ENCODE assay signal across 8 mouse cellular contexts in genomic region chr13:21753524-21754285, GRCm38 (mm10). TPM values are rescaled to one million over a fixed set of nuclear protein-coding genes. Genes with fewer than 3 reads are reported as not detected.
DNase-seq lines count a peak whose midpoint lies in the region; ATAC-seq and TF ChIP-seq lines count a peak whose summit lies in the region.
"Not testable (repeated sequence)": the region's sequence is repeated elsewhere in the genome, so short reads cannot be mapped to it uniquely, and the experiment has no call there.

Gene Hist1h2ak, minus strand, starts transcription at chr13:21753827.
Gene Hist1h2bn, plus strand, starts transcription at chr13:21754123.

- TF ChIP-seq CTCF in lung, postnatal 0 days (IDR thresholded peaks at IDR 0.05) = peak; percentile 51

- peak within 1 kb of the TSS; percentile 71 for H3K4me2 ChIP-seq in hindbrain, embryonic 12.5 days (replicated peaks)
- H3K4me2 ChIP-seq in lung, postnatal 0 days (replicated peaks; ENCODE audit: low read depth, low read length) = peak within 1 kb of the TSS; percentile 66

- not testable (repeated sequence) for H3K9me3 ChIP-seq in hindbrain, embryonic 12.5 days (replicated peaks); lung, postnatal 0 days (ENCODE audit: low read length)

- peaks cover 24% of the 10 kb centered on the region for H3K4me1 ChIP-seq in hindbrain, embryonic 12.5 days
- H3K4me1 ChIP-seq in lung, postnatal 0 days (ENCODE audit: insufficient read depth, low read depth, low read length) = not testable (repeated sequence)

- 0 out of 2 replicates have a peak, but pooled peaks have one; percentile 33 for TF ChIP-seq EP300 in lung, postnatal 0 days (IDR thresholded peaks at IDR 0.05)

- H3K36me3 ChIP-seq in hindbrain, embryonic 12.5 days; lung, postnatal 0 days (ENCODE audit: insufficient read depth, low read length): not testable (repeated sequence)

- peak; percentile 94 for DNase-seq in Muller cell, postnatal 12 days (ENCODE audit: inconsistent ontology term)
- peak; percentile 86 for DNase-seq in cerebellum, adult 9-11 months
- DNase-seq in frontal cortex, adult 2 months (ENCODE audit: extremely low spot score in 1 of 2, low spot score in 1 of 2) = peak; percentile 88 to 93
- peak; percentile 38 to 53 for DNase-seq in layer of hippocampus, postnatal 10 days (ENCODE audit: low spot score in 2 of 2)
- DNase-seq in lung, postnatal 0 days (ENCODE audit: low spot score) = peak; percentile 98
- peak; percentile 45 for DNase-seq in ovary, postnatal 10 days (ENCODE audit: low spot score)
- DNase-seq in thymus, postnatal 0 days (ENCODE audit: low spot score) = peak; percentile 95

- H3K9ac ChIP-seq in hindbrain, embryonic 12.5 days = peak within 1 kb of the TSS; percentile 68
- H3K9ac ChIP-seq in lung, postnatal 0 days (replicated peaks; ENCODE audit: low read depth) = peak within 1 kb of the TSS; percentile 26

- ATAC-seq in hindbrain, embryonic 12.5 days (ENCODE audit: low FRiP score) = peak; percentile 94
- ATAC-seq in lung, postnatal 0 days = peak; percentile 94

- H3K27ac ChIP-seq in hindbrain, embryonic 12.5 days = peak within 1 kb of the TSS; percentile 93
- H3K27ac ChIP-seq in lung, postnatal 0 days (ENCODE audit: low read length) = peak within 1 kb of the TSS; percentile 81

- not testable (repeated sequence) for H3K27me3 ChIP-seq in hindbrain, embryonic 12.5 days; lung, postnatal 0 days (replicated peaks; ENCODE audit: insufficient read depth, low read length)

- peak within 1 kb of the TSS; percentile 44 for H3K4me3 ChIP-seq in hindbrain, embryonic 12.5 days
- H3K4me3 ChIP-seq in lung, postnatal 0 days (ENCODE audit: low read depth, low read length) = peak within 1 kb of the TSS; percentile 52

- under 1% methylated on average over 48 of the region's 50 CpGs for WGBS in hindbrain, embryonic 12.5 days
- under 1% methylated on average over 28 of the region's 50 CpGs for WGBS in lung, postnatal 0 days

RNA-seq across cellular contexts. Expression of gene Hist1h2ak, which starts in this region (rescaled TPM):
- 1.1 and 1.7 TPM in 2 replicates for polyA plus RNA-seq in frontal cortex, adult 2 months (2012; rRNA removed)
- 12.2 and 28.3 TPM in 2 replicates for polyA plus RNA-seq in hindbrain, embryonic 12.5 days (2016; fragmentation: Nextera tagmentation; extraction: Ambion mirVana)
- total RNA-seq in layer of hippocampus, postnatal 10 days (2021) = 10 to 100 TPM; 27.8 to 28.5 TPM
- 7.5 and 9.4 TPM in 2 replicates for polyA plus RNA-seq in lung, postnatal 0 days (2015; fragmentation: Nextera tagmentation; extraction: Ambion mirVana)
- polyA plus RNA-seq in thymus, postnatal 0 days (2015; fragmentation: Nextera tagmentation; extraction: Ambion mirVana) = 162 and 249 TPM in 2 replicates

RNA-seq across cellular contexts. Expression of gene Hist1h2bn, which starts in this region (rescaled TPM):
- polyA plus RNA-seq in frontal cortex, adult 2 months (2012; rRNA removed) = 0.82 and 1.9 TPM in 2 replicates
- polyA plus RNA-seq in hindbrain, embryonic 12.5 days (2016; fragmentation: Nextera tagmentation; extraction: Ambion mirVana) = 2.2 and 2.8 TPM in 2 replicates
- total RNA-seq in layer of hippocampus, postnatal 10 days (2021) = 10 to 100 TPM; 26.0 to 38.7 TPM
- 1.1 and 1.3 TPM in 2 replicates for polyA plus RNA-seq in lung, postnatal 0 days (2015; fragmentation: Nextera tagmentation; extraction: Ambion mirVana)
- 22.7 and 35.8 TPM in 2 replicates for polyA plus RNA-seq in thymus, postnatal 0 days (2015; fragmentation: Nextera tagmentation; extraction: Ambion mirVana)

Comparison
In these comparisons a context has a peak if more than half of its experiments do, and no peak if none do; other contexts are left out.
1. Peak in every context shown above with its lines: DNase-seq, ATAC-seq, H3K4me3 ChIP-seq and H3K27ac ChIP-seq.
2. DNase-seq: peak in every context shown above with its lines; median percentile 98 in lung, postnatal 0 days; 95 in thymus, postnatal 0 days; 94 in Muller cell, postnatal 12 days; 90 in frontal cortex, adult 2 months; 86 in cerebellum, adult 9-11 months; 46 in layer of hippocampus, postnatal 10 days; 45 in ovary, postnatal 10 days.